Mouse (Mus musculus): ENCODE data around the gene Stk39. TPM values are rescaled to one million over a fixed set of nuclear protein-coding genes. Genes with fewer than 3 reads are reported as not detected.

The Stk39 gene
- polyA plus RNA-seq, 1 experiment from 2014 or later = 5.9 TPM

DNA sequence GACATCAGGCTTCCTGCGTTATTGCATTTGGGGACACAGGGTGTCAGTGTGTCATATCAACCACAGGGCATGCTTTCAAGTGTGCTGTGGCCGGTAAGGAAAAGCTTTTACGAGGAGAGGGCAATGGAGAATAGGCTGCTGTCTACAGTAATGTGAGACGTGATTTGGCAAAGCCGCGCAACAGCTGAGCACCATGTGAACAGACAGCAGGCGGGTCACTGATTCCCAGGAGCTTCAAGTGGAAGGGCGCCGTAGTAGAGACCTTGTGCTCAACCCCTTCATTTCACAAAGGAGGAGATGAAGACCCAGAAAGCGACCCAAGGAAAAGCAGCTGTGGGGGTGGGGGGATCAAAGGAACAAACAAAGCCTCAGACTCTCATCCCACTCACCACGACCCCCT is 156.8 kb downstream of the Stk39 start:
- Histone ChIP-seq H3K27me3 (replicated peaks) (no peaks in the 10 kb centered on the region), H3K9ac (no peak overlapping the region), H3K4me2 (no peak overlapping the region), H3K36me3 (no peaks in the 10 kb centered on the region), H3K27ac (no peak overlapping the region), H3K4me1 (no peaks in the 10 kb centered on the region), H3K9me3 (replicated peaks) (no peaks in the 10 kb centered on the region), H3K4me3 (no peak overlapping the region)
- no peak for ATAC-seq
- WGBS (ENCODE audit: insufficient replicate concordance) = 86% methylated on average over 11 of the region's 11 CpGs

DNA sequence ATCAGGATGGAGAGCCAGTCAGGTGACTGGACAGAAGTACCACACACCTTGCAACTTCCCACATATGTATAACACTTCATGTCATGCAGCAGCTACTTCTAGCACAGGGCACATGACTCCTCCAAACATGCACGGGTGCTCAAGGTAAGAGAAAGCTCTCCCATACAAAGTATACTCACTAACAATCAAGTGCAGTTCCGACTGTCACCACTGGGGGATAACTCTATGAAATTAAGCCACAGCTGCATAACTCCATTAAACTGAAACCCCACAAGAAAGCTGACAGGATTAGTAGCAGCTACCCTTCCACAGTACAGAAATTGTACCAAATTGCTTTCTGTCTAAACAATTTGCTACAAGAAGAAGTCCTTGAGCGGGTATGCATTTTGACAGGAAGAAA is 161.9 kb downstream of the Stk39 start:
- WGBS (ENCODE audit: insufficient replicate concordance) = 65% methylated on average over 3 of the region's 3 CpGs
- no peak for ATAC-seq
- Histone ChIP-seq H3K4me3 (no peak overlapping the region), H3K27ac (no peak overlapping the region), H3K4me2 (no peak overlapping the region), H3K36me3 (no peaks in the 10 kb centered on the region), H3K27me3 (replicated peaks) (no peaks in the 10 kb centered on the region), H3K9ac (no peak overlapping the region), H3K4me1 (no peaks in the 10 kb centered on the region), H3K9me3 (replicated peaks) (no peaks in the 10 kb centered on the region)

DNA sequence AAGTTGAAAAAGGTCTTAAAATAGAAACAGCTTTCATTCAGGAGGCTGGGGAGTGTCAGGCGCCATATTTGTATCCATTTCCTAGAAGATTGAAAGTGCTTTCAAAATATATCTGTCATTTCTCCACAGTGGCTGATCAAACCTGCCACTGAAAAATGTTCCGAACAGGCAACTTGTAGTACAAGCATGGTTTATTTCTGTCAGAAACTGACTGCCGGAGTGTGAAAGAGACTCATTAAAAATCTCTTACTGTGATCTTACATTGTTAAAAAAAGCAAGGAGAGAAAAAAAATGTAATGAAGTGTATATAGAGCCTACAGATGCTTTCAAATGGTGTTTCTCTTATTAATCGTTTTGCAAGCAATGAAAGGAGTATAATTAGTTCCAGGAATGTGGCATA is 165.5 kb downstream of the Stk39 start:
- WGBS (ENCODE audit: insufficient replicate concordance) = 75% methylated on average over 4 of the region's 4 CpGs
- no peak for ATAC-seq
- Histone ChIP-seq H3K9me3 (replicated peaks) (no peaks in the 10 kb centered on the region), H3K4me2 (no peak overlapping the region), H3K27me3 (replicated peaks) (no peaks in the 10 kb centered on the region), H3K4me3 (no peak overlapping the region), H3K36me3 (no peaks in the 10 kb centered on the region), H3K4me1 (no peaks in the 10 kb centered on the region), H3K9ac (no peak overlapping the region), H3K27ac (no peak overlapping the region)

DNA sequence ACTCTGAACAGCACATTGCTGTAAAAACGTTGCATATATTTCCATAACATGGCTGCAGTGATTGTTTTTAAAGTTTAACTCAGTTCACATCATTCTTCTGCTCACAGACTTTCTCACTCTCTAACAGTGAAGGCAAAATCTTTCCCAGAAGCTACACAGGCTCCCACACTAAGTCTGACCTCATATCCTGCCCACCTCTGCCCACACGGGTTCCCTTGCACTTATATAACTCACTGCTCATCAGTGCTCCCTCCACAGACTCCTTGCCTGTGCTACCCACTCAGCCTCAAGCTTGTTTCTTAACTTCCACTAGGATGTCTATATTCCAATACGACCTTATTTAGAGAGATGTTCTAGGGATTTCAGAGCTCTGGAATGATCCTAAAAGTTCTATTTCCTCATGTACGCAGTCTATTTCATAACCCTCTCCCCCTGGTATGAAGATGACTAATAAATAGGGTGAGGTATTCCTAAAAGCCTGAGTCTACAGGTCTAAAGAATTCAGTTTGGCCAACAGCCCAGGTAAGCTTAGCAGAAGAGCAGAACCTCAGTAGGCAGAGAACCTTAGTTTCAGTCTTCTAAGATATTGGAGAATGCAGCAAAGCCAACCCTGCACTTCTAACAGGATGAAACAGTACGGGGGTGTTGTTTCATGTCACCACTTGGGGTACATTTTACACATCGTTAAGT is 167.2 kb downstream of the Stk39 start:
- Histone ChIP-seq H3K9ac (no peak overlapping the region), H3K9me3 (replicated peaks) (no peaks in the 10 kb centered on the region), H3K4me1 (no peaks in the 10 kb centered on the region), H3K4me2 (no peak overlapping the region), H3K36me3 (no peaks in the 10 kb centered on the region), H3K4me3 (no peak overlapping the region), H3K27me3 (replicated peaks) (no peaks in the 10 kb centered on the region), H3K27ac (no peak overlapping the region)
- WGBS (ENCODE audit: insufficient replicate concordance) = 61% methylated on average over 6 of the region's 6 CpGs
- ATAC-seq = no peak

DNA sequence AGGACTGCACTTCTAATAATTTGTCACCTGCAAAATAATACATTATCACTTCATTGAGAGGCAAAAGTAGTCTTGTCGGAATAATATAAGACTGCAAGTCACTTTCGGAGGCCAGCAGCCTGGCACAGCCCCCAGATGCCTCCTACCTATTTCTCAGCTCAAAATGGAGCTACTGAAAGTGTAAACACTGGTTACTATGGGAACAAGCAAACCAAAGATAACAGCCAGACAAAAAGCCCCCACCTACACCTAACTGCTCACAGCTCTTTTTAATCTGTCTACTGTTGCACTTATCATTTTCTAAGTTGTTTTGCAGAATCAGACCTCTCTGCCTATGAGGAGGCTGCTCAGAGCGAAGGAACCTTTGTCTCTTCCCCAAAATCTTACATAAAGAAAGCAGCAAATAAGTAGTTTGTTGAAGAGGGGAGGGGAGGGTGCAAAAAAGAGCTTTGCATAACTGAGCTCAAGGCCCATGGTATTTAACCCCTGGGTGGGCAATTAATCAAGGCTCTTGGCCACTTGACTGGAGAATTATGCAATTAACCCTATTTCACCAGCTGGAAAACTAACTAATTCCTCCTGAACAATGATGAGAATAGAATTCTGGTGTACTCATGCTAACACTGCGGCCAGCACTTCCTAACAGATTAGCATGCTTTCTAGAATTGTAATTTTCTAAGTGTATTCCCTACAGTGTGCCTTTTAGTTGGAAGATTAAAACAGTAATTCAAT is 170.1 kb downstream of the Stk39 start:
- 62% methylated on average over 4 of the region's 4 CpGs for WGBS (ENCODE audit: insufficient replicate concordance)
- no peak for ATAC-seq

DNA sequence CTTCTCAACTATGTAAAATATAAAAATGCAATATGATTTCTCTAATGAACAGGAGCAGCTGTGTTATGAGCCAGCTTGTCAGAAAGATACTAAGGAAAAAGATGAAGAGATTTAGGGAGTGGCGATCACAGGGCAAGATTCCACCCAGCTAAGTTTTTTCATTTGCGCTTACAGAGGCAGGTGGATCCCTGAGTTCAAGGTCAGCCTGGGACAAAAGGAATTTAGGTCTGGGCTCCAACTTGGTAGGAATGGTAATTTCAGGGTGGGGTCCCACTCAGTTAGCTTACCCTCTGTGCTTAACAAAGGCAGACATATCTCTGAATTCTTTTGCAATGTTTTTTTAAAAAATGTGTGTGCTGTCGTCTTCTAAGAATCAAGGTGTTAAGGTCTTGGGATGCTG is 173.7 kb downstream of the Stk39 start:
- no peak overlapping the region for H3K4me2 ChIP-seq
- WGBS (ENCODE audit: insufficient replicate concordance) = 78% methylated on average over 3 of the region's 3 CpGs
- H3K4me3 ChIP-seq = no peak overlapping the region
- H3K27me3 ChIP-seq (replicated peaks) = no peaks in the 10 kb centered on the region
- ATAC-seq = no peak
- no peak overlapping the region for H3K9ac ChIP-seq
- no peaks in the 10 kb centered on the region for H3K36me3 ChIP-seq
- H3K27ac ChIP-seq = no peak overlapping the region
- no peaks in the 10 kb centered on the region for H3K9me3 ChIP-seq (replicated peaks)
- no peaks in the 10 kb centered on the region for H3K4me1 ChIP-seq

More for the DNA sequence above, 170.1 kb downstream of the Stk39 start:
- Histone ChIP-seq H3K9me3 (replicated peaks) (no peaks in the 10 kb centered on the region), H3K27me3 (replicated peaks) (no peaks in the 10 kb centered on the region), H3K27ac (no peak overlapping the region), H3K4me3 (no peak overlapping the region), H3K36me3 (no peaks in the 10 kb centered on the region), H3K4me2 (no peak overlapping the region), H3K4me1 (no peaks in the 10 kb centered on the region), H3K9ac (no peak overlapping the region)

DNA sequence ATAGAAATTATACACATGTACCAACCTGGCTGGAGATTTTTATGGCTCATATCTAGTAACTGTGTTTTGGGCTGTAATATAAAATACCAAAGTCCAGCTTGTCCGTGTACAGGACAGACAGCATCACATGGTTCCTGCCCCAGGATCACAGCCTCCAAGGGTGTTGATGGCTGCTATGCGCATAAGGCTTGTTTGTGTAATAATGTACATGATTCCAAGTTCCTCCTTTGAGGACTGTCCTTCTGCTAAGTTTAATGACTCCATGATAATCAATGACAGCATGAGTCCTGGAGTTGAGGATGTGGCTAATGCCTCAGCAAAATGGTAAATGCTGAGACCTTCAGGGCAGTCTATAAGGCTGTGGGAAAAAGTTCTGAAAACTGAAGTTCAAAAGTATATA is 174.1 kb downstream of the Stk39 start:
- Histone ChIP-seq H3K4me3 (no peak overlapping the region), H3K9ac (no peak overlapping the region), H3K36me3 (no peaks in the 10 kb centered on the region), H3K9me3 (replicated peaks) (no peaks in the 10 kb centered on the region), H3K4me2 (no peak overlapping the region), H3K27ac (no peak overlapping the region), H3K4me1 (no peaks in the 10 kb centered on the region), H3K27me3 (replicated peaks) (no peaks in the 10 kb centered on the region)
- 75% methylated on average over 2 of the region's 2 CpGs for WGBS (ENCODE audit: insufficient replicate concordance)
- ATAC-seq = no peak

DNA sequence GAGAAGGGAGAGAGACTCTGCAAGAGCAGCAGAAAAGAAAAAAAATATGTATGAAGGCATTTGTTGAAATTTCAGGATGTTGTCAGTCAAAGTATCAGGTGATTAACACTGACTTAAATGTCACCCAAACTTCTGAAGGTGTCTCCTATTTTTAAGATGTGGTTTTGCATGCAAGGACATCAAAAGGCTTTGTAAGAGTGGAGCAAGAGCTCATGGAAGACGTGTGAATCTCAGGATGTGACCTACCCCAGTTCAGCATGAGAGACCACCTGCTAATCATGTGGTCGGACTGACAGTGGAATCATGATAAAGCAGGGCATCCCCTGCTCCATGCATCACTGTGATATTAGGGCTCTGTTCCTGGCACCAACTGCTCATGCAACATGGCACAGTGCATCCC is 175.3 kb downstream of the Stk39 start:
- H3K27ac ChIP-seq = no peak overlapping the region
- H3K9ac ChIP-seq = no peak overlapping the region
- 66% methylated on average over 2 of the region's 2 CpGs for WGBS (ENCODE audit: insufficient replicate concordance)
- no peaks in the 10 kb centered on the region for H3K4me1 ChIP-seq
- H3K9me3 ChIP-seq (replicated peaks) = no peaks in the 10 kb centered on the region
- no peak for ATAC-seq
- no peaks in the 10 kb centered on the region for H3K27me3 ChIP-seq (replicated peaks)
- no peak overlapping the region for H3K4me2 ChIP-seq
- no peaks in the 10 kb centered on the region for H3K36me3 ChIP-seq
- no peak overlapping the region for H3K4me3 ChIP-seq

DNA sequence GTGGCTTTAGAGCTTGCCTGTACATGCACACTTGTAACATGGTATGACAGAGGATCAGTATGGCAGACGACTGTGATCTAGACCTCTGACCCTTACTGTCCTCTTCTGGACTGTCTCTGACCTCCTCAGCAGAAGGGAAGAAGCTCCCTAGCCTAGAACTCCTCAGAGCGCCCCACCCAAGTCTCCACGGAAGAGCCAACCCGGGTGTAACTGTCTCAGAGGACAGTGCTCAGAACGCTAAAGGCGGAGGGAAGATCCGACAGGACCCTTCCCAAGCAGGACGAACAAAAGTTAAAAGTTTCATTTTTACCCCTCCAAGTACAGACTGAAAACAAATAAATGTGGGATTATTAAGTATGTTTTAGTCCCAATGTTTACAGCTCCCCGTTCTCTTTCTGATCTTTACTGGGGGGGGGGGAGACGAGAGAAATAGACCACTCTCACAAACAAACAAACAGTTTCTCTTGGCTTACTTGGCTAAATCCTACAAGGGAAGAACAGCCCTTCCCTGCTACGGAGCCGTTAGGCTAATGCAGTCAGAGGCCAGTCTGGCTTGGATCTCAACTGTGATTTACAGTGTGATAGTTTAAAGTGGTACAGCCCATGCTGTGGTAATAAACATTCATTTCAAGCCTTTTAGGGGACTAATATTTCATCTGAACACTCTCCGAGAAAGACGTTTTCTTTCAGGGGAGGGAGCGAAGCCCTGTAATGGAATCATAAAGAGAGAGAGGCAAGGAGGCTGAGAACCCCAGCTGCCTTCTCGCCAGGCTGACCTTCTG is 179.3 kb downstream of the Stk39 start:
- no peak overlapping the region for H3K27ac ChIP-seq
- no peak overlapping the region for H3K4me3 ChIP-seq
- no peaks in the 10 kb centered on the region for H3K36me3 ChIP-seq
- H3K9ac ChIP-seq = no peak overlapping the region
- ATAC-seq = no peak
- no peak overlapping the region for H3K4me2 ChIP-seq
- H3K4me1 ChIP-seq = no peaks in the 10 kb centered on the region
- H3K27me3 ChIP-seq (replicated peaks) = no peaks in the 10 kb centered on the region
- 66% methylated on average over 16 of the region's 16 CpGs for WGBS (ENCODE audit: insufficient replicate concordance)
- no peaks in the 10 kb centered on the region for H3K9me3 ChIP-seq (replicated peaks)

DNA sequence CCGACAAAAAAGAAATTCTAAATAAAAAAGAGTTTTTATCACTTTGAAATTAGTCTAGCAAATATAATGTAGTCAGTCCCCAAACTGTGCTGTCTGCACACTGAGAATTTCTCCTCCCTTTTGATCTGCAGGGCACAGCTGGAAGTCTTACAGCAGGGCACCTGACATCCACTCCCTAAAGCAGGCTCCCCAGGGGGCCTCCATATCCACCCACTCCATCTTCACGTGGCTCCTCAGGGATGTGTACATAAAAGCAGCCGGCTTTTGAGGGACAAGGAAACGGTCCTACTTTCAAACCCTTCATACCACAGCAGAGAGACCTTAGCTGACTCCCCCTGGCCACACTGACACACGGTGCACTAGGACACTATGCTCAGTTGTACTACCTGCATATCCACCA is 180.2 kb downstream of the Stk39 start:
- 60% methylated on average over 5 of the region's 5 CpGs for WGBS (ENCODE audit: insufficient replicate concordance)
- Histone ChIP-seq H3K4me1 (no peaks in the 10 kb centered on the region), H3K36me3 (no peaks in the 10 kb centered on the region), H3K27me3 (replicated peaks) (no peaks in the 10 kb centered on the region), H3K27ac (no peak overlapping the region), H3K9ac (no peak overlapping the region), H3K9me3 (replicated peaks) (no peaks in the 10 kb centered on the region), H3K4me2 (no peak overlapping the region), H3K4me3 (no peak overlapping the region)
- no peak for ATAC-seq

DNA sequence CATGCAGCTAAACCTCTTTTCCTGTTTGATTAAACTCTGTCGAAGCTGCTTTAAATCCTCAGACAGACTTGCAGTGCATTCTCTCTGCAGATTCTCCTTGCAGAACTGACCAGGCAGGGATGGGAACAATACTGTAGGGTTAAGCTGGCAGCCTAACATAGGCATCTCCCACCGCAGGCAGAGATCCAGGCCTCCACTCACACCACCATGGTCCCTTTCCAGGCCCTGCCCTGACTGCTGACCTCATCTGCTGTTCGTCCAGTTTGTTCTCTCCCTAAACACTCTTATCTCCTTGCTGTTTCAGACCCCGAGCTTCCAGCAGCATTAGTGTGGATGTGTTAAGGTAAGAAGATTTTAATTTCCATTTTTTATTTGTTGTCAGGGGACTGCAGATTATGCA is 182.1 kb downstream of the Stk39 start:
- Histone ChIP-seq H3K4me1 (no peaks in the 10 kb centered on the region), H3K27ac (no peak overlapping the region), H3K9me3 (replicated peaks) (no peaks in the 10 kb centered on the region), H3K36me3 (no peaks in the 10 kb centered on the region), H3K27me3 (replicated peaks) (no peaks in the 10 kb centered on the region), H3K4me3 (no peak overlapping the region), H3K9ac (no peak overlapping the region), H3K4me2 (no peak overlapping the region)
- ATAC-seq = no peak
- 55% methylated on average over 4 of the region's 4 CpGs for WGBS (ENCODE audit: insufficient replicate concordance)

DNA sequence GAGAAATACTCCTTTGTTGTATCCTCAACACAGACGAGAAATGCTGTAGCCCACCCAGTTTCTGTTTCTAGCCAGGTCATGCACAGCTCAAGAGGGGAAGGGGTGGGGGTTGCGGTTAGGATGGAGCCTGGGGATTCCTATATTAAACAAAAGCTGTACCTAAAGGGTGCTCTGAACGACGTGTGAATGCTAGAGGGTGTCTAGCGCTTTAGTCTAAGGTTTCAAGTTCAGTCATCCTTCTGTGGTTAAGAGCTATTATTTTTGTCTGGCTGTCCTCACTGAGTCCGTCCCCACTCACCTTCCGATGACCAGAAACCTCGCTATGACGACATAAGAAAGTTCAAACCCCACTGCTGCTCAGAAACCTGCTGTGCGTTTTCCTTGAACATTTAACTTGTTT is 182.9 kb downstream of the Stk39 start:
- WGBS (ENCODE audit: insufficient replicate concordance) = 71% methylated on average over 10 of the region's 10 CpGs
- Histone ChIP-seq H3K9ac (no peak overlapping the region), H3K27me3 (replicated peaks) (no peaks in the 10 kb centered on the region), H3K4me1 (no peaks in the 10 kb centered on the region), H3K4me2 (no peak overlapping the region), H3K4me3 (no peak overlapping the region), H3K36me3 (no peaks in the 10 kb centered on the region), H3K27ac (no peak overlapping the region), H3K9me3 (replicated peaks) (no peaks in the 10 kb centered on the region)
- ATAC-seq = no peak

All from liver, embryonic 12.5 days (tissue).